Mouse (Mus musculus): ENCODE data around the gene Ormdl2. TPM values are rescaled to one million over a fixed set of nuclear protein-coding genes. Genes with fewer than 3 reads are reported as not detected.
"Not testable (repeated sequence)": the region's sequence is repeated elsewhere in the genome, so short reads cannot be mapped to it uniquely, and the experiment has no call there.

The Ormdl2 gene
- total and polyA plus RNA-seq, 2 experiments from 2014 or later = 20.2 to 32.1 TPM

DNA sequence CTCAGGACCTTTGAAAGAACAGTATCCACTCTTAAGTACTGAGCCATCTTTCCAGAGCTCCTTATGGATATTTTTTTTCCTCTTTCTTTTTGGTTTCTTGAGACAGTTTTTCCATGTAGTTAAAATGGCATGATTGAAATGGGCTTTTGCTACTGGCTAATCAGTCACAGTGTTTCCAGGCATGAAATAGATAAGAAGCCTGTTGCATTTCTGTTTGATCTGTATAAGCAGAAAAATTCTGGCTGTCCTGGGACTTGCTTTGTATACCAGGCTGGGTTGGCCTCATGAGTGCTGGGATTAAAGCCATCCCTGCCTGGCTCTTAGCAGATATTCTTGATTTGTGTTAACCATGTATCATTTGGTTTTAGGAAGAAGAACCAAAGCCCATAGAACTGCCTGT lies 18.0 kb upstream of the Ormdl2 start:
- H3K27ac ChIP-seq (ENCODE audit: low read depth) = no peak overlapping the region
- DNase-seq (ENCODE audit: low spot score) = no peak
- no peaks in the 10 kb centered on the region for H3K27me3 ChIP-seq (ENCODE audit: control insufficient read depth, insufficient read depth, low read length)
- H3K4me3 ChIP-seq (ENCODE audit: low read depth, low read length) = no peak overlapping the region
- H3K4me2 ChIP-seq (ENCODE audit: low read depth, low read length) = no peak overlapping the region
- no peak for TF ChIP-seq EP300 (IDR thresholded peaks at IDR 0.05; ENCODE audit: low read depth)
- TF ChIP-seq CTCF (IDR thresholded peaks at IDR 0.05; ENCODE audit: low read depth) = no peak
- ATAC-seq (ENCODE audit: insufficient read depth, low read depth) = no peak
- peaks cover 39% of the 10 kb centered on the region for H3K36me3 ChIP-seq (replicated peaks; ENCODE audit: control insufficient read depth, insufficient read depth, low read length)
- no peaks in the 10 kb centered on the region for H3K9me3 ChIP-seq (replicated peaks; ENCODE audit: control insufficient read depth, low read length)
- no peaks in the 10 kb centered on the region for H3K4me1 ChIP-seq (ENCODE audit: control insufficient read depth, insufficient read depth)
- no peak overlapping the region for H3K9ac ChIP-seq (replicated peaks; ENCODE audit: low read depth, low read length)

DNA sequence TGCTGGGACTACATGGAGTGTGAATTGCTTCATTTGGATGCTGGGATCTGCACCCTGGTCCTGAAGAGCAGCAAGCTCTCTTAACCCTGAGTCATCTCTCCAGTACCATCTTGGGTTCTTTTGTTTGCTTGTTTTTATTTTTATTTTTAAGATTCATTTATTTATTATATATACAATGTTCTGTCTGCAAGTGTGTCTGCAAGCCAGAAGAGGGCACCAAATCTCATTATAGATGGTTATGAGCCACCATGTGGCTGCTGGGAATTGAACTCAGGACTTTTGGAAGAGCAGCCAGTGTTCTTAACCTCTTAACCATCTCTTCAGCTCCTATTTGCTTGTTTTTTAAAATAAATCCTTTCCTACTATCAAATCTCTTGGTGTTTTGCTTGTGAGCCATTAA lies 16.0 kb upstream of the Ormdl2 start:
- peaks cover 39% of the 10 kb centered on the region for H3K36me3 ChIP-seq (replicated peaks; ENCODE audit: control insufficient read depth, insufficient read depth, low read length)
- DNase-seq (ENCODE audit: low spot score) = no peak
- H3K9ac ChIP-seq (replicated peaks; ENCODE audit: low read depth, low read length) = no peak overlapping the region
- ATAC-seq (ENCODE audit: insufficient read depth, low read depth) = no peak
- no peak overlapping the region for H3K27ac ChIP-seq (ENCODE audit: low read depth)
- no peak for TF ChIP-seq CTCF (IDR thresholded peaks at IDR 0.05; ENCODE audit: low read depth)
- TF ChIP-seq EP300 (IDR thresholded peaks at IDR 0.05; ENCODE audit: low read depth) = no peak
- H3K4me3 ChIP-seq (ENCODE audit: low read depth, low read length) = no peak overlapping the region
- H3K4me2 ChIP-seq (ENCODE audit: low read depth, low read length) = no peak overlapping the region
- no peaks in the 10 kb centered on the region for H3K4me1 ChIP-seq (ENCODE audit: control insufficient read depth, insufficient read depth)
- no peaks in the 10 kb centered on the region for H3K27me3 ChIP-seq (ENCODE audit: control insufficient read depth, insufficient read depth, low read length)
- H3K9me3 ChIP-seq (replicated peaks; ENCODE audit: control insufficient read depth, low read length) = no peaks in the 10 kb centered on the region

DNA sequence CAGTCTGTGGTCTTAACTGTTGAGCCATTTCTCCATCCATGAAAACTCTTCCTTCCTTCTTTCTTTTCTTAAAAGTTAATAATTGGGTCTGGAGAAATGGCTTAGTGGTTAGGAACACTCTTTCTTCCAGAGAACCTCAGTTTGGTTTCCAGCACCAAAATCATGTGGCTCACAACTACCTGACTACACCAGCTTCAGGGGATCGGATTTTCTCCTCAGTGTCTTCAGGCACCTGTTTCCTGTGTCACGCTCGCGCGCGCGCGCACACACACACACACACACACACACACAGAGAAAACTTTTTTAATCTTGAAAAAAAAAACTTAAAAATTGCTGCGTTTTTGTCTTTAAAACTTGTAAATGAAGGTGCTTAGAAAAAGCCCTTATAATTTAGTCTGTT lies 2.4 kb upstream of the Ormdl2 start:
- TF ChIP-seq EP300 (IDR thresholded peaks at IDR 0.05; ENCODE audit: low read depth) (no peak), CTCF (IDR thresholded peaks at IDR 0.05; ENCODE audit: low read depth) (no peak)
- 96% methylated on average over 9 of the region's 9 CpGs for WGBS
- peaks cover 10% of the 10 kb centered on the region for H3K4me1 ChIP-seq (ENCODE audit: control insufficient read depth, insufficient read depth)

DNA sequence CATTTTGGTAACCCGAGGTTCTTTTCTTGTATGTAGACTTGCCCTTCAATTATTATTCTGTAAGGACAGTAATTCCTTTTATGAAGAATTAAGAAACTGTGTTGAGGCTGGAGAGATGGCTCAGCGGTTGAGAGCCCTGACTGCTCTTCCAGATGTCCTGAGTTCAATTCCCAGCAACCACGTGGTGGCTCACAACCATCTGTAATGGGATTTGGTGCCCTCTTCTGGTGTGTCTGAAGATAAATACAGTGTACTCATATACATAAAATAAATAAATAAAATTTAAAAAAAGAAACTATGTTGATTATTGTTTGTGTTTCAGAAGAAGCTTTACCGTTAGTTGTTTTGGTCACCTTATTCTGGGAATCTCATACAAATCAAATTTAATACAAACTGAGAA lies 1.6 kb upstream of the Ormdl2 start:
- H3K4me2 ChIP-seq (ENCODE audit: low read depth, low read length) = peak overlapping the region; percentile 69; the same call in 1 of the 2 replicates
- DNase-seq (ENCODE audit: low spot score); H3K27me3 ChIP-seq (ENCODE audit: control insufficient read depth, insufficient read depth, low read length); H3K27ac ChIP-seq (ENCODE audit: low read depth); H3K9me3 ChIP-seq (replicated peaks; ENCODE audit: control insufficient read depth, low read length); H3K9ac ChIP-seq (replicated peaks; ENCODE audit: low read depth, low read length); ATAC-seq (ENCODE audit: insufficient read depth, low read depth); H3K4me1 ChIP-seq (ENCODE audit: control insufficient read depth, insufficient read depth): not testable (repeated sequence)
- 77% methylated on average over 4 of the region's 4 CpGs for WGBS
- peak overlapping the region; percentile 83; the same call in 1 of the 2 replicates for H3K4me3 ChIP-seq (ENCODE audit: low read depth, low read length)
- H3K36me3 ChIP-seq (replicated peaks; ENCODE audit: control insufficient read depth, insufficient read depth, low read length) = peaks cover 21% of the 10 kb centered on the region

More for the DNA sequence above, 2.4 kb upstream of the Ormdl2 start:
- Histone ChIP-seq H3K36me3 (replicated peaks; ENCODE audit: control insufficient read depth, insufficient read depth, low read length) (peaks cover 16% of the 10 kb centered on the region), H3K27ac (ENCODE audit: low read depth) (no peak overlapping the region), H3K4me3 (ENCODE audit: low read depth, low read length) (no peak overlapping the region), H3K9me3 (replicated peaks; ENCODE audit: control insufficient read depth, low read length) (no peaks in the 10 kb centered on the region), H3K9ac (replicated peaks; ENCODE audit: low read depth, low read length) (no peak overlapping the region), H3K4me2 (ENCODE audit: low read depth, low read length) (no peak overlapping the region), H3K27me3 (ENCODE audit: control insufficient read depth, insufficient read depth, low read length) (no peaks in the 10 kb centered on the region)
- DNase-seq (ENCODE audit: low spot score) = no peak
- no peak for ATAC-seq (ENCODE audit: insufficient read depth, low read depth)

DNA sequence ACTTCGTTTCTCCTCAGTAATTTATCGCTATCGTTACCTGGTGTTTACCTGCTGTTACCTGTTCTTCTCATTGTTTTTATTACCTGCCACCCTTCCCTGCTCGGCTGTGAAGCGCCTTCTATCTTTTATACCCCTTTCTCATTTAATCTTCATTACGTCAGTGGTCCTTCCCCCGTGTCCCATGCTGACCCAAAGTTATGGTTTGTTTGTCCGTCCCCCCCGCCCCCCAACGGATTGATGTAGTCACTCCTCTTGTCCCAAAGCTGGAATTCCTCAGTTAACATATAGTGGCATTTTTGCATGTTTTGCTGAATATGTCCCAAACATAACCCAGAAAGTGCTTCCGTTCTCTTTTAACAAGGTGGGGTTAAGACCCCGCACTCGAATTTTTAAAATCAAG lies 690 bp upstream of the Ormdl2 start:
- Histone ChIP-seq H3K9me3 (replicated peaks; ENCODE audit: control insufficient read depth, low read length) (no peaks in the 10 kb centered on the region), H3K9ac (replicated peaks; ENCODE audit: low read depth, low read length) (peak overlapping the region; percentile 76), H3K27me3 (ENCODE audit: control insufficient read depth, insufficient read depth, low read length) (no peaks in the 10 kb centered on the region), H3K4me3 (ENCODE audit: low read depth, low read length) (peak overlapping the region; percentile 83), H3K4me2 (ENCODE audit: low read depth, low read length) (peak overlapping the region; percentile 69), H3K4me1 (ENCODE audit: control insufficient read depth, insufficient read depth) (peaks cover 10% of the 10 kb centered on the region), H3K36me3 (replicated peaks; ENCODE audit: control insufficient read depth, insufficient read depth, low read length) (peaks cover 31% of the 10 kb centered on the region), H3K27ac (ENCODE audit: low read depth) (peak overlapping the region; percentile 59; the same call in 1 of the 2 replicates)
- no peak for TF ChIP-seq EP300 (IDR thresholded peaks at IDR 0.05; ENCODE audit: low read depth)
- no peak for TF ChIP-seq CTCF (IDR thresholded peaks at IDR 0.05; ENCODE audit: low read depth)
- 2% methylated on average over 13 of the region's 13 CpGs for WGBS
- ATAC-seq (ENCODE audit: insufficient read depth, low read depth) = no peak
- no peak for DNase-seq (ENCODE audit: low spot score)

DNA sequence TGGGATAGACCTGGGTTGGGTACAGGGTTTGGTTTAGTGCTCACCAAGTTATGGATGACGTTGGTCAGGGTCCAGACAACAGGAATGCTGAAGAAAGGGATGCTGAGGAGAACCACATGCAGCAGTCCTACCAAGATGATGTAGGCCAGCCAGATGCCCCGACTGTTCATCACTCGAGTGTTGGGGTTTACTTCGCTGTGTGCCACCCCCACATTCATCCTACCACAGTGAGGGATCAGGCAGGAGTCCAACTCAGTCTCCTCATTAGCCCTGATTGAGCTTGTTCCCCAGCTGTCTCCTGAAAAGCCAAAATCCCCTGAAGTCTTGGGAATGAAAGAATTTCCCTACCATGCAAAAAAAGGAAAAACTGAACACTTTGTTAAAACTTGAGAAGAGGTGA lies 1.2 kb downstream of the Ormdl2 start:
- H3K36me3 ChIP-seq (replicated peaks; ENCODE audit: control insufficient read depth, insufficient read depth, low read length) = peaks cover 44% of the 10 kb centered on the region
- no peak overlapping the region for H3K4me2 ChIP-seq (ENCODE audit: low read depth, low read length)
- ATAC-seq (ENCODE audit: insufficient read depth, low read depth) (no peak), DNase-seq (ENCODE audit: low spot score) (no peak)
- 84% methylated on average over 4 of the region's 4 CpGs for WGBS
- H3K9me3 ChIP-seq (replicated peaks; ENCODE audit: control insufficient read depth, low read length) = no peaks in the 10 kb centered on the region
- H3K4me3 ChIP-seq (ENCODE audit: low read depth, low read length) = no peak overlapping the region
- peaks cover 10% of the 10 kb centered on the region for H3K4me1 ChIP-seq (ENCODE audit: control insufficient read depth, insufficient read depth)
- H3K9ac ChIP-seq (replicated peaks; ENCODE audit: low read depth, low read length) = no peak overlapping the region
- TF ChIP-seq EP300 (IDR thresholded peaks at IDR 0.05; ENCODE audit: low read depth) (no peak), CTCF (IDR thresholded peaks at IDR 0.05; ENCODE audit: low read depth) (no peak)
- no peak overlapping the region for H3K27ac ChIP-seq (ENCODE audit: low read depth)
- H3K27me3 ChIP-seq (ENCODE audit: control insufficient read depth, insufficient read depth, low read length) = no peaks in the 10 kb centered on the region

All from heart, postnatal 0 days (tissue).